15 mouse cellular contexts compared by ENCODE assay signal in genomic region chr12:84260363-84260762, GRCm38 (mm10).
"Had no signal": no experiment of that assay in that cellular context is flagged by ENCODE, and none has a peak within 500 bp of the region (broad histone marks: within the 10 kb centered on the region; RNA-seq: fewer than 3 reads in every experiment).

No protein-coding gene starts in this region.

- H3K4me3 ChIP-seq: kidney, embryonic 15.5 days; left cerebral cortex, adult 2 months; limb, embryonic 15.5 days; liver, embryonic 13.5 days; megakaryocyte, embryonic 14.5 days; midbrain, embryonic 12.5 days; stomach, embryonic 15.5 days had no signal

- H3K4me2 ChIP-seq: kidney, embryonic 15.5 days; limb, embryonic 15.5 days; liver, embryonic 13.5 days; midbrain, embryonic 12.5 days; stomach, embryonic 15.5 days had no signal

- H3K36me3 ChIP-seq: kidney, embryonic 15.5 days; limb, embryonic 15.5 days; liver, embryonic 13.5 days; midbrain, embryonic 12.5 days; stomach, embryonic 15.5 days had no signal

- ATAC-seq: intestine, embryonic 16.5 days; midbrain, embryonic 16.5 days had no signal

- H3K27me3 ChIP-seq: kidney, embryonic 15.5 days; limb, embryonic 15.5 days; liver, embryonic 13.5 days; midbrain, embryonic 12.5 days; stomach, embryonic 15.5 days had no signal

- H3K27ac ChIP-seq: kidney, embryonic 15.5 days; left cerebral cortex, adult 2 months; limb, embryonic 15.5 days; liver, embryonic 13.5 days; midbrain, embryonic 12.5 days; stomach, embryonic 15.5 days had no signal

- H3K4me1 ChIP-seq: kidney, embryonic 15.5 days; limb, embryonic 15.5 days; midbrain, embryonic 12.5 days; stomach, embryonic 15.5 days had no signal

- H3K9ac ChIP-seq: kidney, embryonic 15.5 days; limb, embryonic 15.5 days; liver, embryonic 13.5 days; midbrain, embryonic 12.5 days; stomach, embryonic 15.5 days had no signal

- DNase-seq: kidney, adult 2 months; kidney, postnatal 25 days; liver, embryonic 13.5 days; lung, adult 2 months; right cerebral cortex, postnatal 14 days; thymus, adult 2 months; thymus, postnatal 25 days had no signal

- H3K9me3 ChIP-seq: kidney, embryonic 15.5 days; limb, embryonic 15.5 days; liver, embryonic 13.5 days; midbrain, embryonic 12.5 days; stomach, embryonic 15.5 days had no signal
